Mouse (Mus musculus): ENCODE data around the gene Kcnk18.

Gene Kcnk18

GRCm38 (mm10) chr19:59238630-59239029 is 19.6 kb downstream of the Kcnk18 start:
- H3K36me3 ChIP-seq (ENCODE audit: insufficient read depth, low read length), result no peaks in the 10 kb centered on the region
- TF ChIP-seq NANOG (IDR thresholded peaks at IDR 0.05; ENCODE audit: borderline replicate concordance, low read length), result no peak
- no peak for TF ChIP-seq CTCF (conservative IDR thresholded peaks at IDR 0.05; ENCODE audit: low read length)
- TF ChIP-seq POU5F1 (IDR thresholded peaks at IDR 0.05; ENCODE audit: borderline replicate concordance, low read length), result no peak
- H3K4me3 ChIP-seq (replicated peaks; ENCODE audit: low read length), result no peak overlapping the region
- no peaks in the 10 kb centered on the region for H3K9me3 ChIP-seq (ENCODE audit: low read length)
- H3K27me3 ChIP-seq (ENCODE audit: insufficient read depth, low read length), result peaks cover 30% of the 10 kb centered on the region
- H3K4me1 ChIP-seq (replicated peaks; ENCODE audit: low read depth, low read length), result peaks cover 21% of the 10 kb centered on the region

GRCm38 (mm10) chr19:59239124-59239817 is 20.3 kb downstream of the Kcnk18 start:
- H3K4me3 ChIP-seq (replicated peaks; ENCODE audit: low read length), result no peak overlapping the region
- TF ChIP-seq POU5F1 (IDR thresholded peaks at IDR 0.05; ENCODE audit: borderline replicate concordance, low read length) (no peak), CTCF (conservative IDR thresholded peaks at IDR 0.05; ENCODE audit: low read length) (peak; percentile 98), NANOG (IDR thresholded peaks at IDR 0.05; ENCODE audit: borderline replicate concordance, low read length) (no peak)
- no peaks in the 10 kb centered on the region for H3K36me3 ChIP-seq (ENCODE audit: insufficient read depth, low read length)
- peaks cover 21% of the 10 kb centered on the region for H3K4me1 ChIP-seq (replicated peaks; ENCODE audit: low read depth, low read length)
- H3K27me3 ChIP-seq (ENCODE audit: insufficient read depth, low read length), result peaks cover 30% of the 10 kb centered on the region
- H3K9me3 ChIP-seq (ENCODE audit: low read length), result no peaks in the 10 kb centered on the region

GRCm38 (mm10) chr19:59241987-59242386 is 23.0 kb downstream of the Kcnk18 start:
- TF ChIP-seq NANOG (IDR thresholded peaks at IDR 0.05; ENCODE audit: borderline replicate concordance, low read length), result no peak
- TF ChIP-seq CTCF (conservative IDR thresholded peaks at IDR 0.05; ENCODE audit: low read length), result no peak
- TF ChIP-seq POU5F1 (IDR thresholded peaks at IDR 0.05; ENCODE audit: borderline replicate concordance, low read length), result no peak
- no peak overlapping the region for H3K4me3 ChIP-seq (replicated peaks; ENCODE audit: low read length)
- H3K9me3 ChIP-seq (ENCODE audit: low read length), result no peaks in the 10 kb centered on the region
- H3K4me1 ChIP-seq (replicated peaks; ENCODE audit: low read depth, low read length), result peaks cover 7% of the 10 kb centered on the region
- H3K36me3 ChIP-seq (ENCODE audit: insufficient read depth, low read length), result no peaks in the 10 kb centered on the region
- peaks cover 21% of the 10 kb centered on the region for H3K27me3 ChIP-seq (ENCODE audit: insufficient read depth, low read length)

GRCm38 (mm10) chr19:59243057-59243456 is 24.0 kb downstream of the Kcnk18 start:
- Histone ChIP-seq H3K36me3 (ENCODE audit: insufficient read depth, low read length) (no peaks in the 10 kb centered on the region), H3K4me3 (replicated peaks; ENCODE audit: low read length) (no peak overlapping the region), H3K27me3 (ENCODE audit: insufficient read depth, low read length) (peaks cover 14% of the 10 kb centered on the region), H3K4me1 (replicated peaks; ENCODE audit: low read depth, low read length) (peaks cover 7% of the 10 kb centered on the region), H3K9me3 (ENCODE audit: low read length) (no peaks in the 10 kb centered on the region)
- TF ChIP-seq CTCF (conservative IDR thresholded peaks at IDR 0.05; ENCODE audit: low read length) (peak; percentile 6; the same call in 1 of the 2 replicates), POU5F1 (IDR thresholded peaks at IDR 0.05; ENCODE audit: borderline replicate concordance, low read length) (no peak)

- TF ChIP-seq POU5F1 (IDR thresholded peaks at IDR 0.05; ENCODE audit: borderline replicate concordance, low read length) (no peak), CTCF (conservative IDR thresholded peaks at IDR 0.05; ENCODE audit: low read length) (no peak), NANOG (IDR thresholded peaks at IDR 0.05; ENCODE audit: borderline replicate concordance, low read length) (no peak)
- H3K9me3 ChIP-seq (ENCODE audit: low read length), result no peaks in the 10 kb centered on the region
- no peak overlapping the region for H3K4me3 ChIP-seq (replicated peaks; ENCODE audit: low read length)
- H3K4me1 ChIP-seq (replicated peaks; ENCODE audit: low read depth, low read length), result no peaks in the 10 kb centered on the region
- H3K36me3 ChIP-seq (ENCODE audit: insufficient read depth, low read length), result no peaks in the 10 kb centered on the region
- peaks cover 3% of the 10 kb centered on the region; the same call in 1 of the 2 replicates for H3K27me3 ChIP-seq (ENCODE audit: insufficient read depth, low read length)
Measured at GRCm38 (mm10) chr19:59248144-59248543, 29.1 kb downstream of the Kcnk18 start.

GRCm38 (mm10) chr19:59248553-59249286 is 29.7 kb downstream of the Kcnk18 start:
- H3K36me3 ChIP-seq (ENCODE audit: insufficient read depth, low read length), result no peaks in the 10 kb centered on the region
- peaks cover 3% of the 10 kb centered on the region; the same call in 1 of the 2 replicates for H3K27me3 ChIP-seq (ENCODE audit: insufficient read depth, low read length)
- H3K4me3 ChIP-seq (replicated peaks; ENCODE audit: low read length), result no peak overlapping the region
- H3K4me1 ChIP-seq (replicated peaks; ENCODE audit: low read depth, low read length), result no peaks in the 10 kb centered on the region
- no peak for TF ChIP-seq CTCF (conservative IDR thresholded peaks at IDR 0.05; ENCODE audit: low read length)
- TF ChIP-seq POU5F1 (IDR thresholded peaks at IDR 0.05; ENCODE audit: borderline replicate concordance, low read length), result no peak
- TF ChIP-seq NANOG (IDR thresholded peaks at IDR 0.05; ENCODE audit: borderline replicate concordance, low read length), result no peak
- H3K9me3 ChIP-seq (ENCODE audit: low read length), result no peaks in the 10 kb centered on the region

- no peak for TF ChIP-seq POU5F1 (IDR thresholded peaks at IDR 0.05; ENCODE audit: borderline replicate concordance, low read length)
- TF ChIP-seq CTCF (conservative IDR thresholded peaks at IDR 0.05; ENCODE audit: low read length), result no peak
- TF ChIP-seq NANOG (IDR thresholded peaks at IDR 0.05; ENCODE audit: borderline replicate concordance, low read length), result no peak
- no peak overlapping the region for H3K4me3 ChIP-seq (replicated peaks; ENCODE audit: low read length)
- H3K4me1 ChIP-seq (replicated peaks; ENCODE audit: low read depth, low read length), result no peaks in the 10 kb centered on the region
- no peaks in the 10 kb centered on the region for H3K36me3 ChIP-seq (ENCODE audit: insufficient read depth, low read length)
- no peaks in the 10 kb centered on the region for H3K9me3 ChIP-seq (ENCODE audit: low read length)
- peaks cover 11% of the 10 kb centered on the region for H3K27me3 ChIP-seq (ENCODE audit: insufficient read depth, low read length)
Measured at GRCm38 (mm10) chr19:59252651-59253050, 33.6 kb downstream of the Kcnk18 start.

GRCm38 (mm10) chr19:59259633-59260032 is 40.6 kb downstream of the Kcnk18 start:
- Histone ChIP-seq H3K27me3 (ENCODE audit: insufficient read depth, low read length) (peaks cover 70% of the 10 kb centered on the region), H3K4me1 (replicated peaks; ENCODE audit: low read depth, low read length) (peaks cover 12% of the 10 kb centered on the region), H3K36me3 (ENCODE audit: insufficient read depth, low read length) (no peaks in the 10 kb centered on the region), H3K4me3 (replicated peaks; ENCODE audit: low read length) (no peak overlapping the region), H3K9me3 (ENCODE audit: low read length) (peaks cover 9% of the 10 kb centered on the region; the same call in 1 of the 2 replicates)
- TF ChIP-seq NANOG (IDR thresholded peaks at IDR 0.05; ENCODE audit: borderline replicate concordance, low read length) (no peak), CTCF (conservative IDR thresholded peaks at IDR 0.05; ENCODE audit: low read length) (no peak), POU5F1 (IDR thresholded peaks at IDR 0.05; ENCODE audit: borderline replicate concordance, low read length) (no peak)

All from E14TG2a.4 (cell line).